Mouse (Mus musculus) gastrocnemius, postnatal 36 days (tissue): Measurements from ENCODE around the gene Fam71f2. TPM values are rescaled to one million over a fixed set of nuclear protein-coding genes. Genes with fewer than 3 reads are reported as not detected.

ENCODE experiments used
- DNase-seq, 2 experiments: peaks; one replicate each; pipeline ENCODE4 v3.0.0; 2022
- intact Hi-C: fragments of 180-260 bp; cut with DNase I; formaldehyde crosslinking; loops from one replicate; pipeline ENCODE4 v1.15.1; 2025
- total RNA-seq, 2 experiments: library from RNA; stranded (reverse); gene quantifications; 2 replicates each; pipeline ENCODE4 v1.2.3; 2021

The Fam71f2 gene
- total RNA-seq, 2 experiments from 2014 or later = not detected

DNA sequence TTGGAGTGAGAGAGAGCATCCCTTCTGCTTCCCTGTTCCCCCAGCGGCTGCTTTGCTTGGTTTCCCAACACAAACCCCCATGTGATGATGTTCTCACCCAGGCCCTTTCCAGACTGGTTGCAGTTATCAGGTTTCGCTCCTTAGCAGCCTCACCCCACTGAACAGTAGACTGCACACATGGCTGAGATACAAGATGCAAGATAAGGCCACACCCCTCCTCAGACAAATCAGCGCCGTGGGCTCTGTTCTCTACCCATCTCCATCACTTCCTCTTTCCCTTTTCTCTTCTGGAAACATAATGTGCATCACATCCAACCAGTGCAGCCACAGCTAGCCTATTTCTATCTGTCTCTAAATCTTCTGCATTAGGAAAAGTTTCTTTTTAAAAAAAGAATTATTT is 50.1 kb downstream of the Fam71f2 start:
- intact Hi-C loops = no loop called here

More for the DNA sequence above, 50.1 kb downstream of the Fam71f2 start:
- no peak for DNase-seq

Other genes starting within 250 kb of the Fam71f2 start
- gene Lep, start 219.4 kb upstream of the Fam71f2 start, total RNA-seq = under 1 TPM; 0.39 to 0.66 TPM
- 10 to 100 TPM; 12.8 to 15.7 TPM for gene Rbm28, start 114.6 kb upstream of the Fam71f2 start, total RNA-seq
- under 1 TPM; 0.43 to 0.54 TPM for gene Prrt4, start 100.0 kb upstream of the Fam71f2 start, total RNA-seq
- 10 to 100 TPM; 10.5 to 15.5 TPM for gene Impdh1, start 63.2 kb upstream of the Fam71f2 start, total RNA-seq
- gene Hilpda, start 7.1 kb upstream of the Fam71f2 start, total RNA-seq = 1 to 10 TPM; 3.2 to 3.4 TPM
- not detected for gene Fam71f1, start 39.5 kb downstream of the Fam71f2 start, total RNA-seq
- 10 to 100 TPM; 82.5 to 86.2 TPM for gene Calu, start 68.5 kb downstream of the Fam71f2 start, total RNA-seq
- gene Opn1sw, start 108.9 kb downstream of the Fam71f2 start, total RNA-seq = under 1 TPM in 1 of 2 experiments, not detected in 1; 0.35 TPM
- gene Ccdc136, start 116.7 kb downstream of the Fam71f2 start, total RNA-seq = 10 to 100 TPM; 10.1 to 12.9 TPM
- 100 to 1,000 TPM; 403 to 438 TPM for gene Flnc, start 153.7 kb downstream of the Fam71f2 start, total RNA-seq
- gene Atp6v1f, start 188.1 kb downstream of the Fam71f2 start, total RNA-seq = 100 to 1,000 TPM in 1 of 2 experiments, 10 to 100 TPM in 1; 94.2 to 103 TPM
- not detected for gene Atp6v1fnb, start 191.8 kb downstream of the Fam71f2 start, total RNA-seq
- gene Kcp, start 228.4 kb downstream of the Fam71f2 start, total RNA-seq = 1 to 10 TPM; 5.4 to 5.9 TPM
- gene Irf5, start 247.0 kb downstream of the Fam71f2 start, total RNA-seq = 1 to 10 TPM; 1.6 to 3.7 TPM